ENCODE assay signal across 16 mouse cellular contexts in the genomic region with DNA sequence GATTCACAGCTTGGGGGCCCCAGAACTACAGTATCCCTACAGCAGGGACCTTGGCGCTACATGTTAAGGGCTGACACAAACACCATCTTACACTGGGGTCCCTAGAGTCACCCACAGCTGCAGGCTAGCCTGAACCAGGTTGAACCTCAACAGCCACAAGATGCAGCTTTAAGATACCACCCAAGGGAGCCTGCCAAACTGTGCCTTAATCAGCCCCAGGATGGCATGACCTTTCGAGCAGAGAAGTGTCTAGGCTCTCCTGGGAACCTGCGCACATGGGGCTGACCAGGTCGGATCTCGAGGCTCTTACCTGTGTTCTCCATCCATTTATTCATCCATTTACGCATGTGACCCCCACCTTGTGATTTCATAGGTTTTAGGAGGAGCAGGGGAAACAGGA. TPM values are rescaled to one million over a fixed set of nuclear protein-coding genes. Genes with fewer than 3 reads are reported as not detected.
DNase-seq lines count a peak whose midpoint lies in the region; ATAC-seq lines count a peak whose summit lies in the region.
"Had no signal": no experiment of that assay in that cellular context is flagged by ENCODE, and none has a peak within 500 bp of the region (broad histone marks: within the 10 kb centered on the region; RNA-seq: fewer than 3 reads in every experiment).

No protein-coding gene starts in this region.

- peak; percentile 86 for DNase-seq in heart, adult 11 months
- DNase-seq in left cerebral cortex, postnatal 25 days (ENCODE audit: low spot score in 2 of 2), result no peak
- DNase-seq: adrenal gland, postnatal 25 days; cerebellum, adult 11-12 months; cerebellum, adult 8-10 months; cerebellum, adult 9-11 months; cerebellum, postnatal 25 days; forebrain, postnatal 0 days had no signal

- H3K9ac ChIP-seq in heart, embryonic 12.5 days, result no peak overlapping the region
- H3K9ac ChIP-seq: embryonic facial prominence, embryonic 12.5 days; forebrain, embryonic 13.5 days; forebrain, embryonic 15.5 days; forebrain, postnatal 0 days had no signal

- no peak overlapping the region for H3K4me2 ChIP-seq in heart, embryonic 12.5 days
- H3K4me2 ChIP-seq: embryonic facial prominence, embryonic 12.5 days; forebrain, embryonic 13.5 days; forebrain, embryonic 15.5 days had no signal

- WGBS in heart, embryonic 12.5 days, result 84% methylated on average over 6 of the region's 6 CpGs

- no peak overlapping the region for H3K27ac ChIP-seq in heart, embryonic 12.5 days (ENCODE audit: poor library complexity, severe bottlenecking)
- H3K27ac ChIP-seq: embryonic facial prominence, embryonic 10.5 days; embryonic facial prominence, embryonic 12.5 days; forebrain, embryonic 13.5 days; forebrain, embryonic 15.5 days had no signal

- ATAC-seq in heart, embryonic 12.5 days (ENCODE audit: insufficient number of reproducible peaks, low FRiP score), result no peak
- peak; percentile 69 for ATAC-seq in megakaryocyte progenitor cell, adult 5-6 weeks (replicated peaks; ENCODE audit: poor library complexity)
- ATAC-seq in megakaryocyte-erythroid progenitor cell, adult 5-6 weeks (replicated peaks; ENCODE audit: low FRiP score, low TSS enrichment, poor library complexity, severe bottlenecking), result peak; percentile 66
- ATAC-seq: forebrain, embryonic 13.5 days; forebrain, embryonic 15.5 days; forebrain, postnatal 0 days had no signal

- no peaks in the 10 kb centered on the region for H3K9me3 ChIP-seq in heart, embryonic 12.5 days (replicated peaks)
- H3K9me3 ChIP-seq: embryonic facial prominence, embryonic 10.5 days; embryonic facial prominence, embryonic 12.5 days; forebrain, embryonic 13.5 days; forebrain, embryonic 15.5 days had no signal

- H3K36me3 ChIP-seq in heart, embryonic 12.5 days, result 0 out of 2 replicates have a peak, but pooled peaks cover 3% of the 10 kb centered on the region
- H3K36me3 ChIP-seq: embryonic facial prominence, embryonic 12.5 days; forebrain, embryonic 15.5 days had no signal

- H3K4me3 ChIP-seq in heart, embryonic 12.5 days, result no peak overlapping the region
- H3K4me3 ChIP-seq: embryonic facial prominence, embryonic 10.5 days; embryonic facial prominence, embryonic 12.5 days; forebrain, embryonic 13.5 days; forebrain, embryonic 15.5 days had no signal

- H3K27me3 ChIP-seq in heart, embryonic 12.5 days (replicated peaks), result no peaks in the 10 kb centered on the region
- H3K27me3 ChIP-seq: forebrain, embryonic 13.5 days; forebrain, embryonic 15.5 days had no signal

- intact Hi-C loops in left cerebral cortex, postnatal 25 days (cut with DNase I), result no loop called here

- H3K4me1 ChIP-seq in heart, embryonic 12.5 days (replicated peaks), result peaks cover 45% of the 10 kb centered on the region
- H3K4me1 ChIP-seq: forebrain, embryonic 13.5 days; forebrain, embryonic 15.5 days had no signal

RNA-seq across cellular contexts. Expression of a gene that starts 18.5 kb away (rescaled TPM):
- polyA plus RNA-seq in heart, embryonic 12.5 days (2016; fragmentation: Nextera tagmentation; extraction: Ambion mirVana), result 14.9 and 15.0 TPM in 2 replicates
- 7.8 and 9.3 TPM in 2 replicates for total RNA-seq in megakaryocyte progenitor cell, adult 5-6 weeks (2015)
- total RNA-seq in megakaryocyte progenitor cell, adult 5-6 weeks (2017), result 2.7 and 6.6 TPM in 2 replicates
- total RNA-seq in megakaryocyte-erythroid progenitor cell, adult 5-6 weeks (2014; fragmentation: Nextera tagmentation), result 15.6 and 21.7 TPM in 2 replicates
- total RNA-seq in megakaryocyte-erythroid progenitor cell, adult 5-6 weeks (2017), result 1.1 and 1.3 TPM in 2 replicates
- 100 to 1,000 TPM; 120 to 139 TPM for total RNA-seq in left cerebral cortex, postnatal 25 days (2021)

RNA-seq across cellular contexts. Expression of a gene that starts 18.9 kb away (rescaled TPM):
- polyA plus RNA-seq in heart, embryonic 12.5 days (2016; fragmentation: Nextera tagmentation; extraction: Ambion mirVana), result 12.6 and 14.0 TPM in 2 replicates
- 4.7 and 5.1 TPM in 2 replicates for total RNA-seq in megakaryocyte progenitor cell, adult 5-6 weeks (2015)
- 3.5 and 3.6 TPM in 2 replicates for total RNA-seq in megakaryocyte progenitor cell, adult 5-6 weeks (2017)
- total RNA-seq in megakaryocyte-erythroid progenitor cell, adult 5-6 weeks (2014; fragmentation: Nextera tagmentation), result 8.4 and 9.5 TPM in 2 replicates
- total RNA-seq in megakaryocyte-erythroid progenitor cell, adult 5-6 weeks (2017), result 6.0 and 8.2 TPM in 2 replicates
- 10 to 100 TPM; 40.3 to 44.2 TPM for total RNA-seq in left cerebral cortex, postnatal 25 days (2021)

RNA-seq across cellular contexts. Expression of a gene that starts 29.3 kb away (rescaled TPM):
- 0.22 and 0.33 TPM in 2 replicates for polyA plus RNA-seq in heart, embryonic 12.5 days (2016; fragmentation: Nextera tagmentation; extraction: Ambion mirVana)
- total RNA-seq in megakaryocyte progenitor cell, adult 5-6 weeks (2015), result not detected in 2 replicates
- total RNA-seq in megakaryocyte progenitor cell, adult 5-6 weeks (2017), result not detected in 2 replicates
- total RNA-seq in megakaryocyte-erythroid progenitor cell, adult 5-6 weeks (2014; fragmentation: Nextera tagmentation), result not detected in 2 replicates
- total RNA-seq in megakaryocyte-erythroid progenitor cell, adult 5-6 weeks (2017), result not detected in 2 replicates
- total RNA-seq in left cerebral cortex, postnatal 25 days (2021), result 100 to 1,000 TPM; 264 to 286 TPM
- total RNA-seq: MEL had no signal

RNA-seq across cellular contexts. Expression of a gene that starts 35.1 kb away (rescaled TPM):
- 1.00 and 1.8 TPM in 2 replicates for polyA plus RNA-seq in heart, embryonic 12.5 days (2016; fragmentation: Nextera tagmentation; extraction: Ambion mirVana)
- not detected in 2 replicates for total RNA-seq in megakaryocyte progenitor cell, adult 5-6 weeks (2015)
- not detected in 2 replicates for total RNA-seq in megakaryocyte progenitor cell, adult 5-6 weeks (2017)
- total RNA-seq in megakaryocyte-erythroid progenitor cell, adult 5-6 weeks (2014; fragmentation: Nextera tagmentation), result 0.30 and 2.3 TPM in 2 replicates
- total RNA-seq in megakaryocyte-erythroid progenitor cell, adult 5-6 weeks (2017), result not detected in 2 replicates
- 1 to 10 TPM; 2.3 to 3.5 TPM for total RNA-seq in left cerebral cortex, postnatal 25 days (2021)

RNA-seq across cellular contexts. Expression of a gene that starts 48.7 kb away (rescaled TPM):
- 115 TPM in 2 replicates for polyA plus RNA-seq in heart, embryonic 12.5 days (2016; fragmentation: Nextera tagmentation; extraction: Ambion mirVana)
- 40.6 and 41.3 TPM in 2 replicates for total RNA-seq in megakaryocyte progenitor cell, adult 5-6 weeks (2015)
- 42.1 and 50.4 TPM in 2 replicates for total RNA-seq in megakaryocyte progenitor cell, adult 5-6 weeks (2017)
- 53.5 and 57.0 TPM in 2 replicates for total RNA-seq in megakaryocyte-erythroid progenitor cell, adult 5-6 weeks (2014; fragmentation: Nextera tagmentation)
- total RNA-seq in megakaryocyte-erythroid progenitor cell, adult 5-6 weeks (2017), result 25.8 and 48.7 TPM in 2 replicates
- total RNA-seq in left cerebral cortex, postnatal 25 days (2021), result 100 to 1,000 TPM; 104 TPM

Comparison
In these comparisons a context has a peak if more than half of its experiments do, and no peak if none do; other contexts are left out.
1. RNA of a gene that starts 18.5 kb away (total RNA-seq): 120 to 139 TPM in left cerebral cortex, postnatal 25 days; 1.1 to 21.7 TPM in megakaryocyte-erythroid progenitor cell, adult 5-6 weeks and 2.7 to 9.3 TPM in megakaryocyte progenitor cell, adult 5-6 weeks; every median in the first group is over 4 times any median in the second.
2. RNA of a gene that starts 29.3 kb away (total RNA-seq): 264 to 286 TPM in left cerebral cortex, postnatal 25 days; not detected in megakaryocyte progenitor cell, adult 5-6 weeks and not detected in megakaryocyte-erythroid progenitor cell, adult 5-6 weeks; every median in the first group is over 100 times any median in the second.